Mouse (Mus musculus) midbrain, embryonic 16.5 days (tissue): ENCODE data around the gene Cbfa2t3. TPM values are rescaled to one million over a fixed set of nuclear protein-coding genes. Genes with fewer than 3 reads are reported as not detected.

Source experiments
- ATAC-seq: fragments of 200-750 bp; cut with Nextera tagmentation; 2 replicates; pipeline ENCODE4 v1.8.0; 2017; ENCODE audit warnings: moderate TSS enrichment
- H3K27ac ChIP-seq: fragments of 300-500 bp; sonication (generic); 2 replicates; pipeline ENCODE4 v1.5.1; 2014; ENCODE audit warnings: mild to moderate bottlenecking, low read length, mixed read lengths
- H3K27me3 ChIP-seq: fragments of 300-500 bp; sonication (generic); 2 replicates; pipeline ENCODE4 v1.6.1; 2014; ENCODE audit warnings: low read depth, low read length, mixed read lengths; ENCODE audit not compliant: control insufficient read depth, insufficient read depth
- H3K36me3 ChIP-seq: fragments of 300-500 bp; sonication (generic); 2 replicates; pipeline ENCODE4 v1.6.1; 2014; ENCODE audit warnings: mild to moderate bottlenecking, low read length, moderate library complexity, mixed read lengths; ENCODE audit not compliant: control insufficient read depth, insufficient read depth
- H3K4me1 ChIP-seq: fragments of 300-500 bp; sonication (generic); 2 replicates; pipeline ENCODE4 v1.6.1; 2014; ENCODE audit warnings: mild to moderate bottlenecking, low read length, mixed read lengths; ENCODE audit not compliant: control insufficient read depth, insufficient read depth
- H3K4me2 ChIP-seq: fragments of 300-500 bp; sonication (generic); 2 replicates; pipeline ENCODE4 v1.6.1; 2014; ENCODE audit warnings: mild to moderate bottlenecking, low read length, mixed read lengths
- H3K4me3 ChIP-seq: fragments of 300-500 bp; sonication (generic); 2 replicates; pipeline ENCODE4 v1.5.1; 2014; ENCODE audit warnings: low read depth, mild to moderate bottlenecking, low read length, moderate library complexity, mixed read lengths
- H3K9ac ChIP-seq: fragments of 300-500 bp; sonication (generic); 2 replicates; pipeline ENCODE4 v1.6.1; 2014; ENCODE audit warnings: low read depth, low read length, mixed read lengths
- H3K9me3 ChIP-seq: fragments of 300-500 bp; sonication (generic); replicated peaks from 2 replicates; pipeline ENCODE4 v1.6.1; 2014; ENCODE audit warnings: mild to moderate bottlenecking, low read length, mixed read lengths; ENCODE audit not compliant: control insufficient read depth, poor library complexity, severe bottlenecking
- WGBS: fragments of 180-500 bp; shearing (Covaris S2); extraction: QIAGEN DNeasy Blood & Tissue Kit; methylation state at CpG from one replicate; pipeline ENCODE4 v1.1.7; 2014; 5-methylcytosine and 5-hydroxymethylcytosine counted together
- polyA plus RNA-seq: library from polyadenylated mRNA; unstranded; fragments of >200 nt; fragmentation: Nextera tagmentation; extraction: Ambion mirVana; gene quantifications from 2 replicates; pipeline ENCODE4 v1.2.1, GENCODE M21; 2015

Gene Cbfa2t3
- polyA plus RNA-seq, 1 experiment from 2014 or later, result 17.7 TPM

GRCm38 (mm10) chr8:122711480-122711879, 12.6 kb upstream of the Cbfa2t3 start:
- Histone ChIP-seq H3K36me3 (no peaks in the 10 kb centered on the region), H3K4me1 (no peaks in the 10 kb centered on the region; the same call in 1 of the 2 replicates), H3K27ac (no peak overlapping the region), H3K4me2 (no peak overlapping the region), H3K9ac (no peak overlapping the region), H3K4me3 (no peak overlapping the region), H3K9me3 (no peaks in the 10 kb centered on the region), H3K27me3 (no peaks in the 10 kb centered on the region)
- 81% methylated on average over 3 of the region's 3 CpGs for WGBS
- ATAC-seq, result no peak

- 30% methylated on average over 26 of the region's 26 CpGs for WGBS
- no peak overlapping the region for H3K4me3 ChIP-seq
- H3K9me3 ChIP-seq, result no peaks in the 10 kb centered on the region
- H3K4me1 ChIP-seq, result peaks cover 4% of the 10 kb centered on the region; the same call in 1 of the 2 replicates
- no peaks in the 10 kb centered on the region for H3K27me3 ChIP-seq
- ATAC-seq, result no peak; the same call in 1 of the 2 replicates
- no peak overlapping the region for H3K27ac ChIP-seq
- H3K9ac ChIP-seq, result no peak overlapping the region
- no peaks in the 10 kb centered on the region for H3K36me3 ChIP-seq
- H3K4me2 ChIP-seq, result no peak overlapping the region
These were observed 10.6 kb upstream of the Cbfa2t3 start for GRCm38 (mm10) chr8:122709340-122710111.

GRCm38 (mm10) chr8:122707184-122707583, 8.3 kb upstream of the Cbfa2t3 start:
- Histone ChIP-seq H3K27ac (no peak overlapping the region), H3K4me3 (no peak overlapping the region), H3K4me1 (peaks cover 4% of the 10 kb centered on the region; the same call in 1 of the 2 replicates), H3K9ac (no peak overlapping the region), H3K27me3 (no peaks in the 10 kb centered on the region), H3K9me3 (no peaks in the 10 kb centered on the region), H3K4me2 (no peak overlapping the region), H3K36me3 (no peaks in the 10 kb centered on the region)
- ATAC-seq, result no peak
- WGBS, result 62% methylated on average over 4 of the region's 4 CpGs

GRCm38 (mm10) chr8:122705901-122706561, 7.1 kb upstream of the Cbfa2t3 start:
- H3K4me1 ChIP-seq, result peaks cover 4% of the 10 kb centered on the region; the same call in 1 of the 2 replicates
- H3K9me3 ChIP-seq, result no peaks in the 10 kb centered on the region
- H3K36me3 ChIP-seq, result no peaks in the 10 kb centered on the region
- ATAC-seq, result no peak
- no peak overlapping the region for H3K4me3 ChIP-seq
- 21% methylated on average over 12 of the region's 12 CpGs for WGBS
- no peak overlapping the region for H3K4me2 ChIP-seq
- H3K9ac ChIP-seq, result no peak overlapping the region
- H3K27ac ChIP-seq, result no peak overlapping the region
- H3K27me3 ChIP-seq, result no peaks in the 10 kb centered on the region

- H3K4me1 ChIP-seq, result peaks cover 4% of the 10 kb centered on the region; the same call in 1 of the 2 replicates
- H3K4me3 ChIP-seq, result no peak overlapping the region
- no peaks in the 10 kb centered on the region for H3K27me3 ChIP-seq
- H3K36me3 ChIP-seq, result no peaks in the 10 kb centered on the region
- no peak for ATAC-seq
- WGBS, result 96% methylated on average over 3 of the region's 3 CpGs
- no peaks in the 10 kb centered on the region for H3K9me3 ChIP-seq
- no peak overlapping the region for H3K27ac ChIP-seq
- H3K4me2 ChIP-seq, result no peak overlapping the region
- H3K9ac ChIP-seq, result no peak overlapping the region
These were observed 5.7 kb upstream of the Cbfa2t3 start for GRCm38 (mm10) chr8:122704612-122705011.

- Histone ChIP-seq H3K27me3 (no peaks in the 10 kb centered on the region), H3K27ac (no peak overlapping the region), H3K4me2 (no peak overlapping the region), H3K4me3 (no peak overlapping the region), H3K9me3 (no peaks in the 10 kb centered on the region), H3K36me3 (no peaks in the 10 kb centered on the region), H3K4me1 (peaks cover 4% of the 10 kb centered on the region; the same call in 1 of the 2 replicates), H3K9ac (no peak overlapping the region)
- no peak for ATAC-seq
- WGBS, result 85% methylated on average over 6 of the region's 6 CpGs
These were observed 4.0 kb upstream of the Cbfa2t3 start for GRCm38 (mm10) chr8:122702957-122703356.

GRCm38 (mm10) chr8:122702301-122702941, 3.5 kb upstream of the Cbfa2t3 start:
- no peaks in the 10 kb centered on the region for H3K27me3 ChIP-seq
- no peak overlapping the region for H3K4me3 ChIP-seq
- peaks cover 4% of the 10 kb centered on the region; the same call in 1 of the 2 replicates for H3K4me1 ChIP-seq
- ATAC-seq, result no peak
- no peaks in the 10 kb centered on the region for H3K36me3 ChIP-seq
- H3K9me3 ChIP-seq, result no peaks in the 10 kb centered on the region
- H3K9ac ChIP-seq, result no peak overlapping the region
- no peak overlapping the region for H3K27ac ChIP-seq
- WGBS, result 66% methylated on average over 10 of the region's 10 CpGs
- H3K4me2 ChIP-seq, result no peak overlapping the region

- Histone ChIP-seq H3K4me1 (peaks cover 4% of the 10 kb centered on the region; the same call in 1 of the 2 replicates), H3K9me3 (no peaks in the 10 kb centered on the region), H3K9ac (no peak overlapping the region), H3K4me3 (no peak overlapping the region), H3K36me3 (no peaks in the 10 kb centered on the region), H3K27me3 (no peaks in the 10 kb centered on the region), H3K27ac (no peak overlapping the region), H3K4me2 (no peak overlapping the region)
- WGBS, result 89% methylated on average over 12 of the region's 12 CpGs
- ATAC-seq, result no peak
These were observed 2.7 kb upstream of the Cbfa2t3 start for GRCm38 (mm10) chr8:122701441-122702185.
